Mouse (Mus musculus) cortical plate, adult 2 months (tissue): ENCODE measurements around the gene Pi4k2a.

Experiments used
- CTCF ChIP-seq: fragments of 200-500 bp; IDR thresholded peaks from 2 replicates; pipeline ENCODE4 v1.5.1; 2011; ENCODE audit warnings: mild to moderate bottlenecking, control low read depth, low read length; ENCODE audit not compliant: insufficient read depth; ENCODE audit errors: extremely low read depth
- POLR2A ChIP-seq: fragments of 200-500 bp; IDR thresholded peaks from 2 replicates; pipeline ENCODE4 v1.6.1; 2011; ENCODE audit warnings: mild to moderate bottlenecking, low read length, control low read depth; ENCODE audit not compliant: insufficient read depth; ENCODE audit errors: extremely low read depth

- TF ChIP-seq POLR2A, result no peak
- TF ChIP-seq CTCF, result no peak
Measured at GRCm38 (mm10) chr19:42135070-42135469, 44.8 kb downstream of the Pi4k2a start.
